Comparison of ENCODE assay signal across 17 mouse cellular contexts in the genomic region with DNA sequence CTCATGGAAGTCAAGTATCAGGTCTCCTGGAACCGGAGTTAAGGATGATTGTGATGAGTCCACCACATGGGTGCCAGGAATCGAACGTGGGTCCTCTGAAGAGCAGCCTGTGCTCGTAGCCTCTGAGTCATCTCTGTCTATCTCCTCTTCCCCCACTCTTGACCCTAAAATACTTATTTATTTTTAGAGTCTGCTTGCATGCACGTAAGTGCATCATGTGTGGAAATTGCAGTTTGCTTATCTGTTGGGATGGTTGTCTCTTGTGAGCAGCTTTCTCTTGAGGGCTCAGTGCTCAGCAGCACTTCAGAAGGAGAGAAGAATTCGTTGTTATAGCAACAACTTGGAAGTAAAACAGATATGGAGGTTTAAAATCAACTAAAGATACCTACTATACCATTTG. TPM values are rescaled to one million over a fixed set of nuclear protein-coding genes. Genes with fewer than 3 reads are reported as not detected.
"Had no signal": no experiment of that assay in that cellular context is flagged by ENCODE, and none has a peak within 500 bp of the region (broad histone marks: within the 10 kb centered on the region; RNA-seq: fewer than 3 reads in every experiment).

No protein-coding gene starts in this region.

- H3K9me3 ChIP-seq: limb, embryonic 10.5 days; liver, embryonic 15.5 days; neural tube, embryonic 15.5 days had no signal

- H3K4me2 ChIP-seq: liver, embryonic 11.5 days; liver, embryonic 15.5 days; neural tube, embryonic 15.5 days had no signal

- H3K4me3 ChIP-seq: left cerebral cortex, adult 2 months; limb, embryonic 10.5 days; liver, embryonic 15.5 days; myocyte; neural tube, embryonic 15.5 days had no signal

- ATAC-seq: lung, postnatal 0 days had no signal

- H3K27me3 ChIP-seq: liver, embryonic 15.5 days; neural tube, embryonic 15.5 days had no signal

- H3K9ac ChIP-seq: liver, embryonic 15.5 days; neural tube, embryonic 15.5 days had no signal

- DNase-seq: kidney, postnatal 14 days; lung, adult 2 months; lung, postnatal 36 days; midbrain, embryonic 14.5 days; right cerebral cortex, adult 18-20 months; right cerebral cortex, postnatal 25 days; thymus, postnatal 4 days had no signal

- H3K27ac ChIP-seq: left cerebral cortex, adult 2 months; limb, embryonic 10.5 days; liver, embryonic 15.5 days; neural tube, embryonic 15.5 days had no signal

RNA-seq across cellular contexts. Expression of gene Eomes, which starts 37.5 kb away (rescaled TPM):
- total RNA-seq: megakaryocyte progenitor cell, adult 5-6 weeks had no signal
- polyA plus RNA-seq: liver, embryonic 11.5 days; liver, embryonic 15.5 days; neural tube, embryonic 11.5 days; neural tube, embryonic 15.5 days; small intestine, adult 2 months had no signal
